Mouse (Mus musculus): Measurements from ENCODE around the gene Mettl2. TPM values are rescaled to one million over a fixed set of nuclear protein-coding genes. Genes with fewer than 3 reads are reported as not detected.
A peak's percentile ranks its signal among the peaks of the same experiment; 100 is the strongest.

Mettl2 gene
- polyA plus RNA-seq, 1 experiment from 2014 or later = 30.4 TPM

GRCm38 (mm10) chr11:105144508-105145210 is 18.4 kb downstream of the Mettl2 start:
- no peak for ATAC-seq (replicated peaks)
- Histone ChIP-seq H3K36me3 (replicated peaks) (peaks cover 7% of the 10 kb centered on the region; the same call in 1 of the 2 replicates), H3K9ac (no peak overlapping the region), H3K4me1 (no peaks in the 10 kb centered on the region), H3K4me2 (no peak overlapping the region), H3K27ac (no peak overlapping the region), H3K9me3 (no peaks in the 10 kb centered on the region), H3K4me3 (no peak overlapping the region), H3K27me3 (replicated peaks) (no peaks in the 10 kb centered on the region)
- 83% methylated on average over 11 of the region's 11 CpGs for WGBS

GRCm38 (mm10) chr11:105145211-105145610 is 19.0 kb downstream of the Mettl2 start:
- 92% methylated on average over 10 of the region's 10 CpGs for WGBS

GRCm38 (mm10) chr11:105146593-105146992 is 20.4 kb downstream of the Mettl2 start, which contains the start of gene Gm10842:
Gene Gm10842, plus strand, starts transcription at chr11:105146893.
- ATAC-seq (replicated peaks) = no peak
- peaks cover 4% of the 10 kb centered on the region; the same call in 1 of the 2 replicates for H3K4me1 ChIP-seq
- 64% methylated on average over 3 of the region's 3 CpGs for WGBS

More at GRCm38 (mm10) chr11:105145211-105145610, 19.0 kb downstream of the Mettl2 start:
- no peaks in the 10 kb centered on the region for H3K9me3 ChIP-seq
- 0 out of 2 replicates have a peak, but pooled peaks cover 6% of the 10 kb centered on the region for H3K36me3 ChIP-seq (replicated peaks)
- no peak for ATAC-seq (replicated peaks)
- no peak overlapping the region for H3K27ac ChIP-seq
- H3K4me3 ChIP-seq = no peak overlapping the region
- H3K27me3 ChIP-seq (replicated peaks) = no peaks in the 10 kb centered on the region
- H3K4me1 ChIP-seq = no peaks in the 10 kb centered on the region
- H3K4me2 ChIP-seq = no peak overlapping the region
- H3K9ac ChIP-seq = no peak overlapping the region

GRCm38 (mm10) chr11:105149353-105149752 is 23.1 kb downstream of the Mettl2 start:
- no peak for ATAC-seq (replicated peaks)
- H3K4me3 ChIP-seq = no peak overlapping the region
- no peaks in the 10 kb centered on the region for H3K27me3 ChIP-seq (replicated peaks)
- H3K27ac ChIP-seq = no peak overlapping the region
- H3K4me2 ChIP-seq = no peak overlapping the region
- peaks cover 14% of the 10 kb centered on the region; the same call in 1 of the 2 replicates for H3K4me1 ChIP-seq
- 84% methylated on average over 3 of the region's 3 CpGs for WGBS
- H3K9ac ChIP-seq = no peak overlapping the region
- H3K36me3 ChIP-seq (replicated peaks) = no peaks in the 10 kb centered on the region
- no peaks in the 10 kb centered on the region for H3K9me3 ChIP-seq

More at GRCm38 (mm10) chr11:105146593-105146992, 20.4 kb downstream of the Mettl2 start, which contains the start of gene Gm10842:
- no peak within 1 kb of the TSS for H3K4me2 ChIP-seq
- no peak within 1 kb of the TSS for H3K4me3 ChIP-seq
- no peaks in the 10 kb centered on the region for H3K27me3 ChIP-seq (replicated peaks)
- H3K27ac ChIP-seq = no peak within 1 kb of the TSS
- no peaks in the 10 kb centered on the region for H3K36me3 ChIP-seq (replicated peaks)
- no peak within 1 kb of the TSS for H3K9ac ChIP-seq
- no peaks in the 10 kb centered on the region for H3K9me3 ChIP-seq

- 89% methylated on average over 1 of the region's 1 CpGs for WGBS
- H3K4me3 ChIP-seq = no peak overlapping the region
- no peak overlapping the region for H3K9ac ChIP-seq
- peaks cover 14% of the 10 kb centered on the region; the same call in 1 of the 2 replicates for H3K4me1 ChIP-seq
- H3K4me2 ChIP-seq = no peak overlapping the region
- H3K9me3 ChIP-seq = no peaks in the 10 kb centered on the region
- H3K27ac ChIP-seq = no peak overlapping the region
- no peak for ATAC-seq (replicated peaks)
- H3K36me3 ChIP-seq (replicated peaks) = no peaks in the 10 kb centered on the region
- no peaks in the 10 kb centered on the region for H3K27me3 ChIP-seq (replicated peaks)
Measured at GRCm38 (mm10) chr11:105149766-105150165, 23.5 kb downstream of the Mettl2 start.

- no peaks in the 10 kb centered on the region for H3K36me3 ChIP-seq (replicated peaks)
- H3K9ac ChIP-seq = no peak overlapping the region
- H3K27me3 ChIP-seq (replicated peaks) = no peaks in the 10 kb centered on the region
- WGBS = 50% methylated on average over 4 of the region's 4 CpGs
- no peak overlapping the region for H3K4me3 ChIP-seq
- H3K27ac ChIP-seq = no peak overlapping the region
- no peak for ATAC-seq (replicated peaks)
- H3K4me1 ChIP-seq = peaks cover 14% of the 10 kb centered on the region; the same call in 1 of the 2 replicates
- no peaks in the 10 kb centered on the region for H3K9me3 ChIP-seq
- no peak overlapping the region for H3K4me2 ChIP-seq
Measured at GRCm38 (mm10) chr11:105150691-105151090, 24.5 kb downstream of the Mettl2 start.

GRCm38 (mm10) chr11:105151226-105152016 is 25.2 kb downstream of the Mettl2 start:
- no peak; the same call in 1 of the 2 replicates for ATAC-seq (replicated peaks)
- 28% methylated on average over 19 of the region's 19 CpGs for WGBS
- no peaks in the 10 kb centered on the region for H3K9me3 ChIP-seq
- no peak overlapping the region for H3K9ac ChIP-seq
- H3K27ac ChIP-seq = no peak overlapping the region
- H3K36me3 ChIP-seq (replicated peaks) = no peaks in the 10 kb centered on the region
- H3K27me3 ChIP-seq (replicated peaks) = no peaks in the 10 kb centered on the region
- no peak overlapping the region; the same call in 1 of the 2 replicates for H3K4me3 ChIP-seq
- peaks cover 14% of the 10 kb centered on the region; the same call in 1 of the 2 replicates for H3K4me1 ChIP-seq
- H3K4me2 ChIP-seq = peak overlapping the region; percentile 37

- Histone ChIP-seq H3K4me1 (peaks cover 14% of the 10 kb centered on the region; the same call in 1 of the 2 replicates), H3K4me2 (peak overlapping the region; percentile 37), H3K27me3 (replicated peaks) (no peaks in the 10 kb centered on the region), H3K36me3 (replicated peaks) (no peaks in the 10 kb centered on the region), H3K9ac (no peak overlapping the region), H3K9me3 (no peaks in the 10 kb centered on the region), H3K4me3 (no peak overlapping the region), H3K27ac (no peak overlapping the region)
- 65% methylated on average over 4 of the region's 4 CpGs for WGBS
- ATAC-seq (replicated peaks) = no peak
Measured at GRCm38 (mm10) chr11:105152017-105152300, 25.7 kb downstream of the Mettl2 start.

- H3K9ac ChIP-seq = no peak overlapping the region
- no peak overlapping the region for H3K27ac ChIP-seq
- H3K27me3 ChIP-seq (replicated peaks) = no peaks in the 10 kb centered on the region
- H3K36me3 ChIP-seq (replicated peaks) = no peaks in the 10 kb centered on the region
- no peak overlapping the region for H3K4me3 ChIP-seq
- no peaks in the 10 kb centered on the region for H3K9me3 ChIP-seq
- no peak overlapping the region for H3K4me2 ChIP-seq
- WGBS = 89% methylated on average over 11 of the region's 11 CpGs
- peaks cover 14% of the 10 kb centered on the region; the same call in 1 of the 2 replicates for H3K4me1 ChIP-seq
- no peak for ATAC-seq (replicated peaks)
Measured at GRCm38 (mm10) chr11:105152357-105152899, 26.2 kb downstream of the Mettl2 start.

- Histone ChIP-seq H3K27ac (no peak overlapping the region), H3K9ac (no peak overlapping the region), H3K4me2 (no peak overlapping the region), H3K36me3 (replicated peaks) (no peaks in the 10 kb centered on the region), H3K4me1 (peaks cover 14% of the 10 kb centered on the region; the same call in 1 of the 2 replicates), H3K4me3 (no peak overlapping the region), H3K9me3 (no peaks in the 10 kb centered on the region), H3K27me3 (replicated peaks) (no peaks in the 10 kb centered on the region)
- peak; percentile 70; the same call in 1 of the 2 replicates for ATAC-seq (replicated peaks)
- 25% methylated on average over 12 of the region's 12 CpGs for WGBS
Measured at GRCm38 (mm10) chr11:105153068-105153833, 27.0 kb downstream of the Mettl2 start.

- H3K9me3 ChIP-seq = no peaks in the 10 kb centered on the region
- H3K27ac ChIP-seq = no peak overlapping the region
- 82% methylated on average over 4 of the region's 4 CpGs for WGBS
- peaks cover 14% of the 10 kb centered on the region; the same call in 1 of the 2 replicates for H3K4me1 ChIP-seq
- no peak for ATAC-seq (replicated peaks)
- no peak overlapping the region for H3K4me2 ChIP-seq
- no peaks in the 10 kb centered on the region for H3K27me3 ChIP-seq (replicated peaks)
- no peak overlapping the region for H3K9ac ChIP-seq
- H3K36me3 ChIP-seq (replicated peaks) = no peaks in the 10 kb centered on the region
- no peak overlapping the region for H3K4me3 ChIP-seq
Measured at GRCm38 (mm10) chr11:105155915-105156314, 29.7 kb downstream of the Mettl2 start.

Measured in midbrain, embryonic 15.5 days (tissue).